Mouse (Mus musculus) myocyte (in vitro differentiated cells): ENCODE results near the gene Lgals4.

Experiments
- POLR2A ChIP-seq: IDR thresholded peaks from one replicate; pipeline ENCODE4 v1.6.1; 2011; ENCODE audit warnings: low read depth, mild to moderate bottlenecking, control low read depth, moderate library complexity; ENCODE audit not compliant: insufficient read length
- TCF12 ChIP-seq: IDR thresholded peaks from one replicate; pipeline ENCODE4 v1.6.1; 2011; ENCODE audit warnings: mild to moderate bottlenecking, control low read depth; ENCODE audit not compliant: poor library complexity, insufficient read depth, severe bottlenecking
- USF1 ChIP-seq: IDR thresholded peaks from one replicate; pipeline ENCODE4 v1.6.1; 2011; ENCODE audit warnings: low read depth, mild to moderate bottlenecking, control low read depth, moderate library complexity

- TF ChIP-seq TCF12 (no peak), POLR2A (no peak), USF1 (no peak)
These were observed 18.4 kb upstream of the Lgals4 start for GRCm38 (mm10) chr7:28815230-28815629.
